Mouse (Mus musculus): ENCODE data around the gene Syt6. TPM values are rescaled to one million over a fixed set of nuclear protein-coding genes. Genes with fewer than 3 reads are reported as not detected.
A peak's percentile ranks its signal among the peaks of the same experiment; 100 is the strongest.

Gene Syt6
- polyA plus RNA-seq, 1 experiment from 2014 or later, result 2.3 TPM

GRCm38 (mm10) chr3:103606660-103607595 lies 31.9 kb downstream of the Syt6 start:
- H3K27ac ChIP-seq (replicated peaks), result no peak overlapping the region; the same call in 1 of the 2 replicates
- no peaks in the 10 kb centered on the region for H3K9me3 ChIP-seq
- DNase-seq (ENCODE audit: low spot score), result no peak
- H3K4me1 ChIP-seq, result peaks cover 12% of the 10 kb centered on the region
- WGBS, result 84% methylated on average over 13 of the region's 13 CpGs
- H3K4me3 ChIP-seq, result no peak overlapping the region
- no peaks in the 10 kb centered on the region for H3K27me3 ChIP-seq (replicated peaks; ENCODE audit: low read depth, poor library complexity, severe bottlenecking)
- no peaks in the 10 kb centered on the region for H3K36me3 ChIP-seq (replicated peaks)

DNA sequence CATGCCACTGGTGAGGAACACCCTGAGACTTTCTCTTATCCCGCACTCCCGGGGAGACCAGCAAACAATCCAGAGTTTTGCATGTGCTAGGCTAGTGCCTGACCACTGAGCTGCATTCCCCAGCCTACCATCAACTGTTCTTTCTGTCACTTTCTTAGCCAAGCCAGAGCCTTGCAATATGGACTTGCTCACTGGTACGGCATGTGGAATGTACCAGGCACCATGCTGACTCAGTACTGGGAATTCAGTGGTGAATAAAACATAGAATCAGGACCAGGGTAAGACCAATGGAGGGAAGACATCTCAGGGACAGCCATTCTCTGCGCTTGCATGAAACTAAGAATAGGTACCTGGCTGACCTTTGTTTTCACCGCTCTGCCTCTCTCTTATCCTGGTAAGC lies 35.2 kb downstream of the Syt6 start:
- Histone ChIP-seq H3K27me3 (replicated peaks; ENCODE audit: low read depth, poor library complexity, severe bottlenecking) (no peaks in the 10 kb centered on the region), H3K36me3 (replicated peaks) (no peaks in the 10 kb centered on the region), H3K4me1 (peaks cover 7% of the 10 kb centered on the region; the same call in 1 of the 2 replicates), H3K4me3 (no peak overlapping the region), H3K9me3 (no peaks in the 10 kb centered on the region), H3K27ac (replicated peaks) (no peak overlapping the region)
- DNase-seq (ENCODE audit: low spot score), result no peak
- WGBS, result 87% methylated on average over 5 of the region's 5 CpGs

DNA sequence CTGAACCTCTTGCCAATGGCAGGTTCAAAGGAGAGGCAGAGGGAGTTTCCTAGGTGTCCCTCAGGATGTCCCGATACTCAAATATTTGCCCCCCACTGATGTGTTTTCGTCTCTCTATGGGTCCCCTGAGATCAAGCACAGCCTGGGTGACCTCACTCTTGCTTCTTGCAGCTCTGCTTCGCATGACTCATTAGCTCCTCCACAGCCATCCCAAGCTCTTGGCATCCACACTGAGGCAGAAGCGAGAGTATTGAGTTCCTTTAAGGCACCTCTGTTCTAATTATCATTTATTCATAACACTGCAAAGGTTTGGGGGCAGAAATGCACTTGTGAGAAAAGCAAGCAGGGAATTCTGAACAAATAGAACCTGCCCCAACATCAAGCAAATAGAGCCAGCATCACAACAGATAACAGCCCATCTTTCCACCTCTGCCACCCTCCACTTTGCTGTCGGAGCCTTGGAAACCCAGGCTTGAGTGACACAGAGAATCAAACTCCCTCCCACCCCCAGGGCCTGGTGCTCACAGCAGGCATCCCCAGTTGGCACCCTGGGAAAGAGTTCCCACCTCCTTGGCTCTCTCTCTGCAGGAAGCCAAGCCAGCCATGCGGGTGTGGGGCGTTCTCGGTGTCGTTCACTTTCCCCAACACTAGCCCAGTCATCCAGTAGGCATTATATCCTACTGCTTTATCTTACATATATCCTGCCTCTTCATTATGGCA lies 37.8 kb downstream of the Syt6 start:
- H3K27ac ChIP-seq (replicated peaks), result no peak overlapping the region
- H3K9me3 ChIP-seq, result no peaks in the 10 kb centered on the region
- WGBS, result 77% methylated on average over 9 of the region's 9 CpGs
- no peak overlapping the region for H3K4me3 ChIP-seq
- H3K27me3 ChIP-seq (replicated peaks; ENCODE audit: low read depth, poor library complexity, severe bottlenecking), result no peaks in the 10 kb centered on the region; the same call in 1 of the 2 replicates
- peaks cover 8% of the 10 kb centered on the region for H3K4me1 ChIP-seq
- no peak for DNase-seq (ENCODE audit: low spot score)
- no peaks in the 10 kb centered on the region for H3K36me3 ChIP-seq (replicated peaks)

DNA sequence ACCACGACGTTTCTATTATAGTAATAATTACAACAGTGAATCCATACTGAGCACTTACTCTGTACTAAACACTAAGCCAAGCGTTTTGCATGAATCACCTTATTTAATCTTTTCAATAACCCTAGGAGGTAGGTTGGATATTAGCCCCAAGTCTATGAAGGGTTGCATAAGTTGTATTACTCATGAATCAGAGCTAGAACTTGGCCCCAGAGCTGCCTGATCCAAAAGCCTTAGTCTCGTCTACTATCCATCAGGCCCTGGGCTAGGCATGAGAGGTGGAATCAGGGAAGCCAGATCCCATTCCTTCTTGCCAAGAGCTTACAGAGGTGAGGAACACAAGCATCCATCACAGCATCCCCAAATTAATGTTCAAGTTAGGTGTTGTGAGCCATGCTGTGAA lies 40.6 kb downstream of the Syt6 start:
- WGBS, result 88% methylated on average over 4 of the region's 4 CpGs
- H3K27ac ChIP-seq (replicated peaks), result no peak overlapping the region
- DNase-seq (ENCODE audit: low spot score), result no peak

DNA sequence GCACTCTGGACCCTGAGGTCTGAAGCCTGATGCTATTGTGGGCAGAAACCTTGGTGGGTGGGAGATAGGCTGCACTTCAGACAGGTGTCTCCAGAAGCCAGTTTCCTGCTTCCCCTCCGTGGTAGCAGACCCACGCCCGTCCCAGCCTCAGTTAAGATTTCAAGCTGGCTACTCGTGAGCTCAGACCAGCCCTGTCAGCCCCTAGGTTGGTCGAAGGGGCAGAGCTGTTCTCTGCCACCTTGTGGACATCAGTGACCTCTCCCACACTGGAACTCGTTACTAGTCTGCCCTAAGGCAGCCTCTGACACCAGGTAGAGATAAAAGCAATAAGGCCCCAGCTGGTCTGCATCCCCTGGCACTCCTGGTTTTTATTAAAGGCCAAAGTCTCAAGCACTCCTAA lies 42.0 kb downstream of the Syt6 start:
- H3K27ac ChIP-seq (replicated peaks), result no peak overlapping the region
- peak; percentile 36 for DNase-seq (ENCODE audit: low spot score)
- H3K27me3 ChIP-seq (replicated peaks; ENCODE audit: low read depth, poor library complexity, severe bottlenecking), result no peaks in the 10 kb centered on the region; the same call in 1 of the 2 replicates
- no peaks in the 10 kb centered on the region for H3K36me3 ChIP-seq (replicated peaks)
- H3K9me3 ChIP-seq, result no peaks in the 10 kb centered on the region
- peaks cover 15% of the 10 kb centered on the region for H3K4me1 ChIP-seq
- H3K4me3 ChIP-seq, result no peak overlapping the region
- WGBS, result 32% methylated on average over 6 of the region's 6 CpGs

More for the DNA sequence above, 40.6 kb downstream of the Syt6 start:
- peaks cover 15% of the 10 kb centered on the region for H3K4me1 ChIP-seq
- H3K4me3 ChIP-seq, result no peak overlapping the region
- H3K27me3 ChIP-seq (replicated peaks; ENCODE audit: low read depth, poor library complexity, severe bottlenecking), result no peaks in the 10 kb centered on the region; the same call in 1 of the 2 replicates
- H3K36me3 ChIP-seq (replicated peaks), result no peaks in the 10 kb centered on the region
- no peaks in the 10 kb centered on the region for H3K9me3 ChIP-seq

GRCm38 (mm10) chr3:103620101-103620500 lies 45.1 kb downstream of the Syt6 start:
- no peak overlapping the region for H3K27ac ChIP-seq (replicated peaks)
- DNase-seq (ENCODE audit: low spot score), result no peak
- H3K36me3 ChIP-seq (replicated peaks), result no peaks in the 10 kb centered on the region
- peaks cover 15% of the 10 kb centered on the region for H3K4me1 ChIP-seq
- no peak overlapping the region for H3K4me3 ChIP-seq
- WGBS, result 67% methylated on average over 11 of the region's 11 CpGs
- no peaks in the 10 kb centered on the region for H3K9me3 ChIP-seq
- H3K27me3 ChIP-seq (replicated peaks; ENCODE audit: low read depth, poor library complexity, severe bottlenecking), result no peaks in the 10 kb centered on the region; the same call in 1 of the 2 replicates

DNA sequence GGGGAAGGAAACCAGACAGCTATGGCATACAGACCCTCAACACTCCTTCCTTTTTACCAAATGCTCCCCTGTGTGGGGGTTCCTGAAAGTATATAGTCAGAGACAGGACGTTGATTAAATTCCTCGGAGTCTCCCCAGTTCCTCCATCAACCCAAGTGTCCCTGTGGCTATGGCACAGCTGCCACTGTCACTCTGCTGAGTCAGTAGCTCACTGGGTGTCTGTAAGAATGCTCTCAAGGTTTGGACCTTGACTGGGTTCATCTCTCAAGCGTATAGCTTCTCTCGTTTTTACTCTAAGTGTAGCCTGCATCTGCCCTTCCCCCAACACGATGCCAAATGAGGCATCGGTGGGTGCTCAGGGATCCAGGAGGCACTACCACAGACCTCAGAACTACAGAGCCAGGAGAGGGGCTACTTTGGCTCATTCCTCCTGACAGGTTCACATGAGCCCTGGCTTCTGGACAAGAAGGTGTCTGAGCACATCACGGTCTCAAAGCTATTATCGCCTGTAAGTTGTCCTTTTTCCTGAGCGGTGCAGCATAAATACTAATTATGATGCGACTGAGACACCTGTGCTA lies 49.0 kb downstream of the Syt6 start:
- no peak overlapping the region for H3K4me3 ChIP-seq
- H3K9me3 ChIP-seq, result no peaks in the 10 kb centered on the region
- DNase-seq (ENCODE audit: low spot score), result no peak
- WGBS, result 91% methylated on average over 10 of the region's 10 CpGs
- H3K36me3 ChIP-seq (replicated peaks), result no peaks in the 10 kb centered on the region
- no peaks in the 10 kb centered on the region for H3K27me3 ChIP-seq (replicated peaks; ENCODE audit: low read depth, poor library complexity, severe bottlenecking)
- H3K4me1 ChIP-seq, result peaks cover 7% of the 10 kb centered on the region; the same call in 1 of the 2 replicates
- H3K27ac ChIP-seq (replicated peaks), result no peak overlapping the region

GRCm38 (mm10) chr3:103624591-103625051 lies 49.6 kb downstream of the Syt6 start:
- Histone ChIP-seq H3K4me1 (peaks cover 7% of the 10 kb centered on the region; the same call in 1 of the 2 replicates), H3K36me3 (replicated peaks) (no peaks in the 10 kb centered on the region), H3K9me3 (no peaks in the 10 kb centered on the region), H3K4me3 (no peak overlapping the region), H3K27ac (replicated peaks) (no peak overlapping the region), H3K27me3 (replicated peaks; ENCODE audit: low read depth, poor library complexity, severe bottlenecking) (no peaks in the 10 kb centered on the region)
- WGBS, result 75% methylated on average over 5 of the region's 5 CpGs
- no peak for DNase-seq (ENCODE audit: low spot score)

DNA sequence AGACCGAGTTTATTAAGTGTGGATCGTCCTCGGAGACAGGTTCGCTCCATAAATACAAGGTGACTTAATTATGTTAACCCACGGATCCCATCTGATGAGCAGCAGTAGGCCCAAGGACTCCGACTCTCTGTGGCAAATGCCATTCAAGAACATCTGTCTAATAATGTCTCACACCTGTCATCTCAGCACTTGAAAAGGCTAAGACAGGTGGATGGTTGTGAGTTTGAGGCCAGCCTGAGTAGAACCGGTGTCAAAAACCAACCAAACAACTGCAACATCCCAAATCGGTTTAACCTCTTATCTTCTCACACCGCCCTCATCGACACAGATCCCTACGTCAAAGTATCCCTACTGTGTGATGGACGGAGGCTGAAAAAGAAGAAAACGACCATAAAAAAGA lies 50.1 kb downstream of the Syt6 start:
- WGBS, result 88% methylated on average over 13 of the region's 13 CpGs
- no peaks in the 10 kb centered on the region for H3K36me3 ChIP-seq (replicated peaks)
- no peak overlapping the region for H3K27ac ChIP-seq (replicated peaks)
- no peaks in the 10 kb centered on the region for H3K27me3 ChIP-seq (replicated peaks; ENCODE audit: low read depth, poor library complexity, severe bottlenecking)
- peaks cover 3% of the 10 kb centered on the region; the same call in 1 of the 2 replicates for H3K4me1 ChIP-seq
- no peak for DNase-seq (ENCODE audit: low spot score)
- H3K9me3 ChIP-seq, result no peaks in the 10 kb centered on the region
- H3K4me3 ChIP-seq, result no peak overlapping the region

DNA sequence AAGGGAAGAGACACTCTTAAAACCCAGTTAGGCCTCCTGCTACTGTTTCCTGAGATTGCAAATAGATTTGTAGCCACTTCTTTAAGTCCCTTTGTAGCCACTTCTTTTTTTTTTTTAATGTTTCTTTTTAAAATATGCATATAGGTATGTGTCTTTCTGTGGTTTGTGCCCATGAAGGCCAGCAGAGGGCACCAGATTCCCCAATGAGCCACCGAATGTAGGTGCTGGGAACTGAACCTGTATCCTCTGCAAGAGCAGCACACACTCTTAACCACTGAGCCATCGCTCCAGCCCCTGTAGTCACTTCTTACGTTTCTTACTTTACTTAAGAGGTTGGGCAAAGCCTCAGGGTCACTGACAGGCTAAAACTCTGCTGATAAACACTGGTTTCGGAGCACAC lies 51.5 kb downstream of the Syt6 start:
- no peak overlapping the region for H3K27ac ChIP-seq (replicated peaks)
- H3K27me3 ChIP-seq (replicated peaks; ENCODE audit: low read depth, poor library complexity, severe bottlenecking), result no peaks in the 10 kb centered on the region
- H3K36me3 ChIP-seq (replicated peaks), result no peaks in the 10 kb centered on the region
- no peak for DNase-seq (ENCODE audit: low spot score)
- 89% methylated on average over 4 of the region's 4 CpGs for WGBS
- H3K4me1 ChIP-seq, result no peaks in the 10 kb centered on the region
- no peak overlapping the region for H3K4me3 ChIP-seq
- no peaks in the 10 kb centered on the region for H3K9me3 ChIP-seq

DNA sequence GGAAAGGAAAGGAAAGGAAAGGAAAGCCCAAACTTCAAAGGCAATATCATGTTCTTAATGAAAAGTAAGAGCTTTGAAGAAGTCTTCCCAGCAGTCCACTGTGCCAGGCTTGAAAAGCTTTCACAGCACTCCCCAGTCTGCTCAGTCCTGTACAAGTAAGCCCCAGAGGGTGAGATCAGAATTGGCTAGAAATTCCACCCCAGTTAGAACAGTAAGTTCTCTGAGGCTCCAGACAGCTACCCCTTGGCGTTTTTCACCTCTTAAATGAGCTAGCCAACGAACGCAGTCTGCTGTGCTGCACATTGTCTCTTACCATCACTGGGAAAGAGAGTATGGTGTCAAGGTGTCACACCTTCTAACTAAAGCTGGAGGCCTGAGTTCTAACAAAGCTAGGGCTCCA lies 52.6 kb downstream of the Syt6 start:
- Histone ChIP-seq H3K27ac (replicated peaks) (no peak overlapping the region), H3K4me3 (no peak overlapping the region), H3K4me1 (no peaks in the 10 kb centered on the region), H3K27me3 (replicated peaks; ENCODE audit: low read depth, poor library complexity, severe bottlenecking) (no peaks in the 10 kb centered on the region), H3K36me3 (replicated peaks) (no peaks in the 10 kb centered on the region), H3K9me3 (no peaks in the 10 kb centered on the region)
- no peak for DNase-seq (ENCODE audit: low spot score)
- WGBS, result 89% methylated on average over 3 of the region's 3 CpGs

DNA sequence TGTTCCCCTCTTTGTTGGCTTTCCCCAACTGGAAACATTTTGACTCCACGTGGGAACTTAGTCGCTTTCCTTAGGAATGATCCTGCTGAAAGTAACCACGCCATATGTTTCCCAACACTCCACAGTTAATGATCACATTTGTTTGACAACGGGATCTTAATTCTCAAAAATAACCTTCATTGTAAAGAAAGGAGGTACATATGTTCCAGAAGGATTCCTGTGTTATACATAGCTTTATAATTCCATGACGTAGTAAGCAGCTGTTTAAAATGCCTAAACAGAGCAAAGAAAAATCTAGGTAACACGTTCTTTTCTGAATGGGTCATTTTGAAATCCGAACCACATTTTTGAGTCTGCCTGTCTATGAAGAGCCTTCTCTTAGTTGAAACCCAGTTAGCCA lies 58.1 kb downstream of the Syt6 start:
- Histone ChIP-seq H3K9me3 (no peaks in the 10 kb centered on the region), H3K27ac (replicated peaks) (no peak overlapping the region), H3K4me3 (no peak overlapping the region), H3K4me1 (peaks cover 3% of the 10 kb centered on the region; the same call in 1 of the 2 replicates), H3K27me3 (replicated peaks; ENCODE audit: low read depth, poor library complexity, severe bottlenecking) (no peaks in the 10 kb centered on the region), H3K36me3 (replicated peaks) (no peaks in the 10 kb centered on the region)
- 87% methylated on average over 7 of the region's 7 CpGs for WGBS
- DNase-seq (ENCODE audit: low spot score), result no peak

Data from embryonic facial prominence, embryonic 10.5 days (tissue).